Mouse (Mus musculus) stomach, postnatal 0 days (tissue): ENCODE measurements at regions not wholly inside any gene's neighbourhood (a gene's known extent, or its start where the extent isn't known, plus 50 kb on each side); places are given as distances from the start of the nearest gene placed in this dataset.

Experiments used
- CTCF ChIP-seq: IDR thresholded peaks from 2 replicates; pipeline ENCODE4 v1.5.1; 2016; ENCODE audit warnings: antibody characterized with exemption, low read depth, mild to moderate bottlenecking, moderate library complexity
- EP300 ChIP-seq: optimal IDR thresholded peaks from 2 replicates; pipeline ENCODE3; 2016; ENCODE audit warnings: antibody characterized with exemption

DNA sequence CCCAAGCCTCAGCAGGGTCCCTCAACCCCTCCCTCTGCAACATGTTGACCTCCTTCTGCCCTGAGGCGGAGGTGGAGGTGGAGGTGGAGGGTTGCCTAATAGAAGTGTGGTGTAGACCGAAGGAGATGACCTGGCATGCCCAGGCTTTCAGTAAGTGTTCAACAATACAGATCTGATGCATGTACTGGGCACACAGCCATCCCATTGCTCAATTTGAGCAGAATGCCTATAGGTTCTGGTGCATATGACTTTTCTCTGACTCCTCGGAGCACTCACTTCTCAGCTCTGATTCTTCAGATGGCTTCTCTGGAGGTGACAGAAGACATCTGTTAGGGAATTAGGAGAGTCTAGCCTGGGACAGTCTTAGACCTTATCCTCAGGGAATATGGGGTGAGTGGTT is 130.4 kb downstream of the H2afy start:
- no peak for TF ChIP-seq CTCF
- no peak for TF ChIP-seq EP300
